Comparison of ENCODE assay signal across 8 mouse cellular contexts in genomic region chr5:98328848-98329624, GRCm38 (mm10). TPM values are rescaled to one million over a fixed set of nuclear protein-coding genes. Genes with fewer than 3 reads are reported as not detected.
DNase-seq lines count a peak whose midpoint lies in the region; ATAC-seq and TF ChIP-seq lines count a peak whose summit lies in the region.

Cfap299 (plus strand) TSS chr5:98329304.

- peak; percentile 55 for DNase-seq in WW6 (ENCODE audit: low read depth, low spot score)
- peak; percentile 83 to 94 for DNase-seq in cerebellum, postnatal 4 days (ENCODE audit: low spot score in 2 of 2)
- DNase-seq in gastrocnemius, adult 8-10 months (ENCODE audit: low spot score in 2 of 2) = peak; percentile 55 to 66
- DNase-seq in hindlimb bud, embryonic 11.5 days (ENCODE audit: extremely low spot score, low read depth, low spot score) = peak; percentile 41
- DNase-seq in left cerebral cortex, adult 2 months (ENCODE audit: extremely low spot score in 1 of 2, low spot score in 2 of 2) = peak; percentile 83 to 90
- DNase-seq in right cerebral cortex, adult 2 months (ENCODE audit: low spot score in 2 of 2) = peak; percentile 86 to 89
- peak; percentile 45 for DNase-seq in urinary bladder, postnatal 10 days (ENCODE audit: low spot score)

- intact Hi-C loops in left cerebral cortex, adult 2 months (cut with DNase I) = loop anchor here (1.0 to 10.0 kb wide), 2 partner anchors 134 to 1203 kb away; no protein-coding TSS in a partner anchor

- H3K27ac ChIP-seq in left cerebral cortex, adult 2 months = no peak within 1 kb of the TSS

- TF ChIP-seq CTCF in left cerebral cortex, adult 2 months (IDR thresholded peaks at IDR 0.05) = peak; percentile 99

- peak within 1 kb of the TSS; percentile 56 for H3K4me3 ChIP-seq in left cerebral cortex, adult 2 months

- peak; percentile 99 for ATAC-seq in megakaryocyte, adult 5-6 weeks (ENCODE audit: poor library complexity, severe bottlenecking)

RNA-seq across cellular contexts. Expression of gene Cfap299, which starts in this region (rescaled TPM):
- total RNA-seq in gastrocnemius, adult 8-10 months (2022) = not detected
- under 1 TPM in 1 of 2 experiments, not detected in 1; 0.42 TPM for total RNA-seq in left cerebral cortex, adult 2 months (2021)
- total RNA-seq in megakaryocyte, adult 5-6 weeks (2015) = not detected in 2 replicates
- not detected in 2 replicates for total RNA-seq in megakaryocyte, adult 5-6 weeks (2017)

Comparison
In these comparisons a context has a peak if more than half of its experiments do, and no peak if none do; other contexts are left out.
1. Peak in DNase-seq in gastrocnemius, adult 8-10 months; RNA of the gene not detected or under 1 TPM.
2. Peak in DNase-seq and H3K4me3 ChIP-seq in left cerebral cortex, adult 2 months; RNA of the gene not detected or under 1 TPM.
3. Peak in ATAC-seq in megakaryocyte, adult 5-6 weeks; RNA of the gene not detected or under 1 TPM.